Mouse (Mus musculus): ENCODE measurements around the gene Fbxl15.
A peak's percentile ranks its signal among the peaks of the same experiment; 100 is the strongest.

Gene Fbxl15

GRCm38 (mm10) chr19:46328081-46329030 is at the start of gene Fbxl15:
Fbxl15 (plus strand) TSS chr19:46328184.
- peak; percentile 96 for DNase-seq

- DNase-seq, result no peak
These were observed 45.7 kb upstream of the Fbxl15 start for GRCm38 (mm10) chr19:46282081-46282849.

- DNase-seq, result no peak
These were observed 43.3 kb upstream of the Fbxl15 start for GRCm38 (mm10) chr19:46284686-46285085.

GRCm38 (mm10) chr19:46285631-46286030 is 42.4 kb upstream of the Fbxl15 start:
- DNase-seq, result no peak

- DNase-seq, result no peak
These were observed 41.9 kb upstream of the Fbxl15 start for GRCm38 (mm10) chr19:46286047-46286446.

- no peak for DNase-seq
These were observed 41.1 kb upstream of the Fbxl15 start for GRCm38 (mm10) chr19:46286926-46287325.

GRCm38 (mm10) chr19:46287566-46287965 is 40.4 kb upstream of the Fbxl15 start:
- DNase-seq, result no peak

GRCm38 (mm10) chr19:46290535-46291105 is 37.4 kb upstream of the Fbxl15 start:
- DNase-seq, result no peak

- DNase-seq, result no peak
These were observed 31.0 kb upstream of the Fbxl15 start for GRCm38 (mm10) chr19:46296938-46297337.

- DNase-seq, result no peak
These were observed 27.5 kb upstream of the Fbxl15 start for GRCm38 (mm10) chr19:46300294-46301045.

- DNase-seq, result no peak
These were observed 25.4 kb upstream of the Fbxl15 start for GRCm38 (mm10) chr19:46302551-46302950.

- DNase-seq, result peak; percentile 48
These were observed 24.5 kb upstream of the Fbxl15 start for GRCm38 (mm10) chr19:46303251-46304215.

- DNase-seq, result peak; percentile 98
These were observed 23.7 kb upstream of the Fbxl15 start, which contains the start of gene Nfkb2 for GRCm38 (mm10) chr19:46304216-46304841. Nfkb2 (plus strand) TSS chr19:46304320.

- DNase-seq, result no peak
These were observed 23.1 kb upstream of the Fbxl15 start for GRCm38 (mm10) chr19:46304908-46305333.

- peak; percentile 94 for DNase-seq
These were observed 22.3 kb upstream of the Fbxl15 start for GRCm38 (mm10) chr19:46305432-46306267.

GRCm38 (mm10) chr19:46306268-46306610 is 21.7 kb upstream of the Fbxl15 start:
- DNase-seq, result no peak

GRCm38 (mm10) chr19:46306751-46307289 is 21.2 kb upstream of the Fbxl15 start:
- DNase-seq, result no peak

GRCm38 (mm10) chr19:46307781-46308180 is 20.2 kb upstream of the Fbxl15 start:
- no peak for DNase-seq

- DNase-seq, result no peak
These were observed 19.7 kb upstream of the Fbxl15 start for GRCm38 (mm10) chr19:46308303-46308702.

Data from lung, postnatal 10 days (tissue).